Mouse (Mus musculus) intestine, embryonic 15.5 days (tissue): ENCODE data around the gene Lcor. TPM values are rescaled to one million over a fixed set of nuclear protein-coding genes. Genes with fewer than 3 reads are reported as not detected.

ENCODE experiments used
- polyA plus RNA-seq: library from polyadenylated mRNA; unstranded; fragments of >200 nt; fragmentation: Nextera tagmentation; extraction: Ambion mirVana; gene quantifications from 2 replicates; pipeline ENCODE4 v1.2.1, GENCODE M21; 2015

The Lcor gene
- polyA plus RNA-seq, 1 experiment from 2014 or later, result 30.3 TPM

Other genes with a start within 250 kb of the Lcor start
- 151 and 167 TPM in 2 replicates for gene Tm9sf3, start 218.6 kb upstream of the Lcor start, polyA plus RNA-seq
- gene Pik3ap1, start 97.5 kb upstream of the Lcor start, polyA plus RNA-seq, result 6.4 and 9.1 TPM in 2 replicates
- 2.7 and 2.8 TPM in 2 replicates for gene Gm340, start 99.7 kb downstream of the Lcor start, polyA plus RNA-seq